Mouse (Mus musculus): ENCODE results near the gene Cygb. TPM values are rescaled to one million over a fixed set of nuclear protein-coding genes. Genes with fewer than 3 reads are reported as not detected.

Gene Cygb
- total and polyA plus RNA-seq, 3 experiments: not detected

DNA sequence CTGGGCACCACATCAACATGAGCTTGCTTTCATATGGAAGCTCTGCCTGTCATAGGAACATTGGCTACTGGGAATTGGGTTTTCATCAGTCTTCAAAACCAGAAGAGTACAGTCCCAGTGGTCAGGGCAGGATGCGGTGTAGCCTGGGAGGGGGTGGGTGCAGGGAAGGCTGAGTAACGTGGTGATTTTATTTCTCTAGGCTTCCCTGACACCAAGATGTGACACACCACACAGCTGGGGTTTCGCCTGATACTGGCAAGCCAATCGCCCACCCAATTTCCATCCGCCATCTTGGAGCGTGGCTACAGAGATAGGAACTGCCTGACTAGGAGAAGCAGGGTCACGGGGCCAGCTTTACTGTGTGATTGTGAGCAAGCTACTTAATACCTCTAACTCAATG is 35.4 kb downstream of the Cygb start:
- peaks cover 0 to 16% of the 10 kb centered on the region in 2 experiments for H3K36me3 ChIP-seq (replicated peaks in 1 of 2; ENCODE audit: control insufficient read depth in 1 of 2, insufficient read depth in 1 of 2, low read length in 1 of 2)
- no peaks in the 10 kb centered on the region for H3K9me3 ChIP-seq (replicated peaks; ENCODE audit: low read length)
- dilution Hi-C loops (cut with MboI; ENCODE audit: extremely low pct_ligation_motif_present, extremely low pct_unique_long_range_greater_than_20kb, low sequenced_read_pairs): no loop called here
- in situ Hi-C loops (cut with MboI; ENCODE audit: low pct_ligation_motif_present, low pct_unique_long_range_greater_than_20kb, low sequenced_read_pairs): no loop called here
- H3K27me3 ChIP-seq (replicated peaks): no peaks in the 10 kb centered on the region
- TF ChIP-seq CTCF (conservative IDR thresholded peaks at IDR 0.05 in 1 of 2, IDR thresholded peaks at IDR 0.05 in 1 of 2; ENCODE audit: low read depth in 2 of 2, low read length in 2 of 2): no peak
- no peak for TF ChIP-seq ZC3H11A (IDR thresholded peaks at IDR 0.05; ENCODE audit: low read depth, low read length)
- TF ChIP-seq POLR2AphosphoS2 (IDR thresholded peaks at IDR 0.05; ENCODE audit: low read depth, low read length): no peak
- no peak for TF ChIP-seq SIN3A (IDR thresholded peaks at IDR 0.05; ENCODE audit: low read length)
- no peak for TF ChIP-seq TCF12 (IDR thresholded peaks at IDR 0.05; ENCODE audit: low read depth, low read length)
- TF ChIP-seq CHD2 (IDR thresholded peaks at IDR 0.05; ENCODE audit: low read length): no peak
- no peak for TF ChIP-seq ZKSCAN1 (IDR thresholded peaks at IDR 0.05; ENCODE audit: borderline replicate concordance, low read depth, low read length)
- TF ChIP-seq MAX (IDR thresholded peaks at IDR 0.05; ENCODE audit: low read length): no peak
- no peak for TF ChIP-seq MAZ (IDR thresholded peaks at IDR 0.05; ENCODE audit: low read depth, low read length)
- TF ChIP-seq ETS1 (conservative IDR thresholded peaks at IDR 0.05; ENCODE audit: low read depth, low read length): no peak
- TF ChIP-seq ELF1 (IDR thresholded peaks at IDR 0.05; ENCODE audit: low read depth, low read length): no peak
- TF ChIP-seq PAX5 (IDR thresholded peaks at IDR 0.05; ENCODE audit: low read length): no peak
- H3K27ac ChIP-seq (ENCODE audit: insufficient read depth, low read depth): no peak overlapping the region
- DNase-seq (ENCODE audit: extremely low read depth): no peak
- H3K9ac ChIP-seq (ENCODE audit: insufficient read depth, low read depth): no peak overlapping the region
- H3K4me2 ChIP-seq (ENCODE audit: insufficient read depth, low read depth, poor library complexity, severe bottlenecking): no peak overlapping the region
- no peak overlapping the region for H3K4me3 ChIP-seq (replicated peaks in 1 of 3; ENCODE audit: low read depth in 2 of 3, low read length in 2 of 3, poor library complexity in 1 of 3)
- H3K4me1 ChIP-seq (ENCODE audit: control insufficient read depth in 1 of 2, insufficient read depth in 2 of 2): peaks cover 63 to 91% of the 10 kb centered on the region in 2 experiments
- no peaks in the 10 kb centered on the region for H3K79me2 ChIP-seq (replicated peaks; ENCODE audit: control insufficient read depth, extremely low read depth, insufficient read depth, poor library complexity, severe bottlenecking)

DNA sequence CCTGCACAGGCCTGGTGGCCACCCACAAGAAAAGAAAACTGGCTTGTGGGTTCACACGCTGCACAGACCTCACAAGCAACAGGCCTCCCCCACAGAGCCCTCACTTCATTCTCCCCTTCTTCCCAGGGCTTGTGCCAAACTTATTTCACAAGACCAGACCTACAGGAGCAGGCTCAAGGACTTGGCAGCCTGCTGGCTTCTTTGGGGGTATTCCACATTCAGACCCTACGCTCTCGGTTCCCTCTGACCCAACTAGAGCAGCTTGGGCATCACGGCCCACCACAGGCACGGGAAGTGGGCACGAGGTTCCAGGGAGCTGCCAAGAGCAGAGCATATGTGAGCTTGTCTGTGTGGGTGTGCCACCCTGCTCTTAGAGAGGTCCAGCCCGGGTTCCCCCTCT is 36.5 kb downstream of the Cygb start:
- Histone ChIP-seq H3K4me1 (ENCODE audit: control insufficient read depth in 1 of 2, insufficient read depth in 2 of 2) (peaks cover 56 to 87% of the 10 kb centered on the region in 2 experiments), H3K4me3 (replicated peaks in 1 of 3; ENCODE audit: low read depth in 2 of 3, low read length in 2 of 3, poor library complexity in 1 of 3) (no peak overlapping the region), H3K36me3 (replicated peaks in 1 of 2; ENCODE audit: control insufficient read depth in 1 of 2, insufficient read depth in 1 of 2, low read length in 1 of 2) (peaks cover 0 to 24% of the 10 kb centered on the region in 2 experiments), H3K27ac (ENCODE audit: insufficient read depth, low read depth) (no peak overlapping the region; the same call in 1 of the 2 replicates), H3K4me2 (ENCODE audit: insufficient read depth, low read depth, poor library complexity, severe bottlenecking) (no peak overlapping the region), H3K27me3 (replicated peaks) (no peaks in the 10 kb centered on the region), H3K9me3 (replicated peaks; ENCODE audit: low read length) (peaks cover 4% of the 10 kb centered on the region), H3K79me2 (replicated peaks; ENCODE audit: control insufficient read depth, extremely low read depth, insufficient read depth, poor library complexity, severe bottlenecking) (no peaks in the 10 kb centered on the region), H3K9ac (ENCODE audit: insufficient read depth, low read depth) (no peak overlapping the region)
- TF ChIP-seq MYC (IDR thresholded peaks at IDR 0.05; ENCODE audit: low read depth, low read length) (no peak), E2F4 (IDR thresholded peaks at IDR 0.05; ENCODE audit: insufficient replicate concordance, low read depth, low read length) (no peak), NRF1 (IDR thresholded peaks at IDR 0.05; ENCODE audit: low read depth, low read length) (no peak), JUN (IDR thresholded peaks at IDR 0.05; ENCODE audit: insufficient read depth, low read depth, low read length) (no peak), GABPA (IDR thresholded peaks at IDR 0.05; ENCODE audit: insufficient replicate concordance, low read depth, low read length) (no peak), USF2 (conservative IDR thresholded peaks at IDR 0.05; ENCODE audit: low read depth, low read length) (no peak), ZNF384 (IDR thresholded peaks at IDR 0.05; ENCODE audit: low read depth, low read length) (no peak), ZKSCAN1 (IDR thresholded peaks at IDR 0.05; ENCODE audit: borderline replicate concordance, low read depth, low read length) (no peak), BHLHE40 (IDR thresholded peaks at IDR 0.05; ENCODE audit: low read depth, low read length) (no peak), ZMIZ1 (IDR thresholded peaks at IDR 0.05; ENCODE audit: low read depth, low read length) (no peak), TBP (conservative IDR thresholded peaks at IDR 0.05; ENCODE audit: low read depth, low read length) (no peak), KAT2A (IDR thresholded peaks at IDR 0.05; ENCODE audit: insufficient replicate concordance, low read length) (no peak), POLR2A (IDR thresholded peaks at IDR 0.05; ENCODE audit: low read depth, low read length) (no peak), SIN3A (IDR thresholded peaks at IDR 0.05; ENCODE audit: low read length) (no peak), NELFE (IDR thresholded peaks at IDR 0.05; ENCODE audit: low read depth, low read length) (no peak), MAX (IDR thresholded peaks at IDR 0.05; ENCODE audit: low read length) (no peak), USF1 (IDR thresholded peaks at IDR 0.05; ENCODE audit: low read depth, low read length) (no peak), JUND (conservative IDR thresholded peaks at IDR 0.05; ENCODE audit: low read depth, low read length) (no peak), SMC3 (IDR thresholded peaks at IDR 0.05; ENCODE audit: low read depth, low read length) (no peak), UBTF (IDR thresholded peaks at IDR 0.05; ENCODE audit: low read depth, low read length) (no peak)
- dilution Hi-C loops (cut with MboI; ENCODE audit: extremely low pct_ligation_motif_present, extremely low pct_unique_long_range_greater_than_20kb, low sequenced_read_pairs): no loop called here
- in situ Hi-C loops (cut with MboI; ENCODE audit: low pct_ligation_motif_present, low pct_unique_long_range_greater_than_20kb, low sequenced_read_pairs): no loop called here
- no peak for DNase-seq (ENCODE audit: extremely low read depth)
